Mouse (Mus musculus) urinary bladder, adult 2 months (tissue): ENCODE results near the gene Dop1b. TPM values are rescaled to one million over a fixed set of nuclear protein-coding genes. Genes with fewer than 3 reads are reported as not detected.
"Not testable (repeated sequence)": the region's sequence is repeated elsewhere in the genome, so short reads cannot be mapped to it uniquely, and the experiment has no call there.

ENCODE experiments used
- DNase-seq: peaks from one replicate; pipeline ENCODE4 v3.0.0; 2022; ENCODE audit warnings: low spot score
- polyA plus RNA-seq: library from polyadenylated mRNA; depleted of rRNA; stranded (reverse); fragments of >200 nt; gene quantifications from 2 replicates; pipeline ENCODE4 v1.2.3, GENCODE M21; 2012

Dop1b gene
- polyA plus RNA-seq, 1 experiment, result 30.7 TPM

DNA sequence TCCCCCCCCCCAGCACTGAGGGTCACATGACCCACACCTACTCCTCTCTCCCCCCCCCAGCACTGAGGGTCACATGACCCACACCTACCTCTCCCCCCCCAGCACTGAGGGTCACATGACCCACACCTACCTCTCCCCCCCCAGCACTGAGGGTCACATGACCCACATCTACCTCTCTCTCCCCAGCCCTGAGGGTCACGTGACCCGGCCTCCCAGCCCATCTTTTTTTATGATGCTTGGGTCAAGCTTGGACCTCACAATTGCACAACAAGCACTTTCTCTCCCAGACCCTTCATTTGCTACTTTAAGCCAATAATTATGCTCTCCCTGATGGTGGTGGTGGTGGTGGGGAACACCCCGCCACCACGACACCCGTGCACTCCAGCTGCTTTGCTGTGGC is 83.7 kb downstream of the Dop1b start:
- no peak for DNase-seq

DNA sequence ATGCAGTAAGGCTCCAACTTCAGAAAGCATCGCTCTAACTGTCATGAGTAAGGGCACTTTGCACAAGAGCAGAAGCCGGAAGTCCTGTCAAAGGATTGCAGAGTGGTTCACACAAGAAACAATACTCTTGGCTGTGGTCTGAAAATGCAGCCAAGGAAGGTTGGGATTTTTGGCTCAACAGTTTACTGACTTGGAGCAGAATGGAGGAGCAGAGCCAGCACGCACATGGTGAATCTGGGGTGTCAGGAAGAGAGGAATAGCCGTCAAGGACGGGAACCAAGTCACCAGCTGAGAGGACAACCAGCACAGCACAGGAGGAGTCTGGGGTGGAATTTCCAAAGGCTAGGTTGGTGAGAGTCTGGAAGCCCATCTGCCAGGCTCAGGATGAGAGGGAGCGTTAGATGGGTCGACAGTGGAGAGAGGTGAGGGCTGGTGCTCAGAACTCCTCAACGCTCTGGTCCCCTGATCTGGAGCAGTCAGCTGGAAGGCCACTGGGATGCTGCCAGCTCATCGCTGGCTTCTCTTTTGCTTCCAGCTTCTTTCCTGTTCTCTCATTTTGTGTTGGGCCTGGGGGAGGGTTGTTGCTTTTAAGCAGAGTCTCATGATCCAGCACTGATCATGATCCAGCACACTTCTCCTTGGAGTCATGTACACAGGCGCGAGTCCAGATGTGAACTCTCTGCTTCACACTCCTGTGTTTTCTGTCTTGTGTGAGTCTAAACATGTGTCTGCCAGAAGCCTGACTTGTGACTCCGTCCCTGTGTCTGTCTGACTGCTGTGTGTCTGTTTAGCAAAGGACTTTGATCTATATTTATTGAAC is 85.5 kb downstream of the Dop1b start:
- no peak for DNase-seq

DNA sequence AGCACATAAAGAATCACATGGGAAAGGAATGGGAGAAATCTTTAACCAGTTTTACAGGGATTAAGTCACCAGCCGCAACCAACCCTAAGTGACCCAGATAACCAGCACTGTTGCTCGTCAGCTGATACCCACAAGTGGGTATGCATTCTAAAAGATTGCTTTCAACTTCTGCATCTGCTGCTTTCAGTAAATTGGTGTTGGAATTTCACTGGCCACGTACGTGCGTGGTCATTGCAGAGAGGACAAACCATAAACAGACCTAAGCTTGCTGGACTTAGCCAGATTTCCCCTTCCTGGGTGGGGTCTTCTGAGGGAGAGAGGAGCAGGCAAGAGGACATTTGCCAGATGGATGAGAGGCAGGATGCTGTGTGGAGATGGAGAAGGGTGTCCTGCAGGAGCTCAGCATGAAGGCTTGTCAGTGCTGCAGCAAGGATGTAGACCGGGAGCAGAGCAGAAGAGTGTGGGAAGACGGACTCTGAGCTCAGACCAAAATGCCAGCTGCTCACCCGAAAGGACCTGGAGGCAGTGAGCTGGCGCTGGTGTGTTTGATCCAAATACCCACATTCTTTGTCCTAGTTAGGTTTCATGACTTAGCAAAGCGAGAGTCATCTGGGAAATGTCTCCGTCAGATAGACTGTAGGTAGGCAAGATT is 86.3 kb downstream of the Dop1b start:
- DNase-seq, result no peak

GRCm38 (mm10) chr16:93798623-93799022 is 86.9 kb downstream of the Dop1b start:
- DNase-seq, result no peak

GRCm38 (mm10) chr16:93799071-93799470 is 87.4 kb downstream of the Dop1b start:
- no peak for DNase-seq

DNA sequence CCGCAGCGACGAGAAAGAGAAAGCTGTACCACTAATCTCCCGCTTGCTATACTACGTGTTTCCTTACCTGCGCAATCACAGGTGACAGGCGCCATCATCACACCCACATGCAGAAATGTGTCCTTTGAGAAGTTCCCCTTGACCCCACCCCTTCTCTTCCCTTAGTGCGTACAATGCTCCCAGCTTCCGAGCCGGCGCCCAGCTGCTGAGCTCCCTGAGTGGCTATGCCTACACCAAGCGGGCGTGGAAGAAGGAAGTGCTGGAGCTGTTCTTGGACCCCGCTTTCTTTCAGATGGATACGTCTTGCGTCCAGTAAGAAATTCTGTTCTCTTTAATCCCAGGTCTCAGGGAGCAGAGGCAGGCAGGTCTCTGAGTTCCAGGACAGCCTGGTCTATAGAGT is 88.2 kb downstream of the Dop1b start:
- DNase-seq, result no peak

DNA sequence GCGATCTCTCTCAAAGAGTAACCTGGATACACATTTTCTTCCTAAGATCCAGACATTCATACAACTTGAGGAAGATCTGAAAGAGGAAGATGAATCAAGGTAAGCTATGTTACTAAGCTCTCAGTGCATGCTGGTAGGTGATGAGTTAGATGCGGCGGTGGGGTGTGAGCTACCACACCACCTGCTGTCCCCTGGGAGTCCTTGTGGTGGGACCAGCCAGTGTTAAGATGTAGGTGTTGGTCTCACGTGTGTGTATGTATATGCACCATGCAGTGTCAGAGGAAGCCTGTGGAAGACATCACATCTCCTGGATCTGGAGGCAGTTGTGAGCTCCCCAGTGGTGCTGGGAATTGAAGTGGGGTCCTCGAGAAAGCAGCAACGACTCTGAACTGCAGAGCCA is 95.5 kb downstream of the Dop1b start:
- DNase-seq, result no peak

- DNase-seq, result no peak
These were observed 96.4 kb downstream of the Dop1b start for GRCm38 (mm10) chr16:93807961-93808554.

- no peak for DNase-seq
These were observed 104.4 kb downstream of the Dop1b start for GRCm38 (mm10) chr16:93815856-93816736.

DNA sequence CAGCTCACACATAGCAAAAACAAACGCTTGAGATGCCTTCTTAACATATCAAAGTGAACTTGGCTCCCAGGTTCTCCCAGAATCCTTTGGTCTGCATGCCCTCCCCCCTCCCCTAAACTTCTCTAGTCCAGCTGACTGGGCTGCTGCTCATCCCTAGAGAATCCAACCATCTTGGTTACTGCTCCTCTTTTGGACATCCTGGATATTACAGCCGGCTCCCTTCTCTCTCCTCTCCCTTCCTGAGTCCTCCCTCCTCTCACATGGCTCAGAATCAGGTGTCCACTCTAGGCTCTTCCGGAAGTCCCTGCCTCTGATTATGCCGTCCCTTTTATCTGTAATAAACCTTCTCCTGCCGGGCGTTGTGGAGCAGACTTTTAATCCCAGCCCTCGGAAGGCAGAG is 105.2 kb downstream of the Dop1b start:
- no peak for DNase-seq

GRCm38 (mm10) chr16:93817371-93817770 is 105.7 kb downstream of the Dop1b start:
- no peak for DNase-seq

DNA sequence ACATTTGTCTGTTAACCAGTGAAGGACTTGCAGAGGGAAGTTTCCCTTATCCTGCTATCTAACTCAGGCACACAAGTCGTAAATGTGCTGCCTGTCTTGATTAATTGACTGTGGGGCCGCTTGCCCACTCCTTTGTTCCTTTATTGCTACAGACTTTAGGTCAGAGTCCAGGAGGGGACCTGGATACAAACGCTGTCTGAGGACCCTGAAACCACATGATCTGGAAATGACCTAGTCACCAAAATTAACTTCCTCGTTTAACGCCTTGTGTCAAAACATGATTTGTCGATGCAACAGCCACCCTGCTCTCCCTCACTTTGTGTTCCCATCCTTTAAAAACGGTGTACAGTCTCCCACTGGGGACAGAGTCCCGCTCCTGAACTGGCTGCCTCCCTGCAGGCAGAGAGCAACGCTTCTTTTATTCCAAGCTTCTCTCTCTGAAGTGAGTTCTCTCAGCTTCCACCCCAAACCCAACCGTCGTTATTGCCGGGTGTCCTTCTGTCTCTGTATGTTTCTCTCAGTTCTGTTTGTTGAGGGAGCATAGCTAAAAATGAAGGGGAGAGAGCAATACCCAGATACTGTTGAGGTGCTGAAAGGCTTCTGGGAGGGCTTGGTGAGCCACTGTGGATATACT is 107.1 kb downstream of the Dop1b start:
- DNase-seq, result no peak

DNA sequence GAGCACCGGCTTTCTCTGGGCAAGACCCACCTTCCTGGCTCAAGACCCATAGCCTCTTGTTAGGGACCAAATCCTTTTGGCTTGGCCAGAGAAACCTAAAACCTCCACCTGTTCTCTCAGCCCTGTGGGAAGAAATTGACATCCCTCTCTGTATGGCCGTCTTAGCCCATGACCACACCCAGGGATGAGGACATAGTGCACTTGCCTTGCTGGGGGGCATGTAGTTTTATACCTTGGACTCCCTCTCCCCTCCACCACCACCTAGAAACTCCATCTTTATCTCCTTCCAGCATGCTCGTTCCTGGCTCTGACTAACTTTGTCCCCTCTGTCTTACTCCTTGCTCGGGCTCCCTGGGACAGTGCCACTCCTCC is 107.6 kb downstream of the Dop1b start:
- no peak for DNase-seq

DNA sequence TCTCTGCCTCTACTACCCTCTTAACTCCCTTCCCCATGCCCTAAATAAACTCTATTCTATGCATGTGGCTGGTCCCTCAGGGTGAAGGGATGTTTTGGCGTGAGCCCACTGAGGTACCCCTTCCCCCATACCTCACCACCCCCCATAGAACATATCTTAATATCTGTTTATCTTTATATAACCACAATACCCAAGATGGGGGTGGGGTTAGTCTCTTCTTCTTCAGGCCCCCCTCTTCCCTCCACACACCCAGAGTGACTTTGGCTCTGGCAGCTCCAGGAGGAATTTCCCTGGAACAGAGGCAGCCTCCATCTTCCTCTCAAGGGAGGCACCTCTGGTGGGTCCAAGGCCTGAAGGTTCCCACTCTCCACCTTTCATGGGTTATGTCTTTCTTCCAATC is 108.3 kb downstream of the Dop1b start:
- no peak for DNase-seq

GRCm38 (mm10) chr16:93821706-93822105 is 110.0 kb downstream of the Dop1b start:
- DNase-seq, result no peak

DNA sequence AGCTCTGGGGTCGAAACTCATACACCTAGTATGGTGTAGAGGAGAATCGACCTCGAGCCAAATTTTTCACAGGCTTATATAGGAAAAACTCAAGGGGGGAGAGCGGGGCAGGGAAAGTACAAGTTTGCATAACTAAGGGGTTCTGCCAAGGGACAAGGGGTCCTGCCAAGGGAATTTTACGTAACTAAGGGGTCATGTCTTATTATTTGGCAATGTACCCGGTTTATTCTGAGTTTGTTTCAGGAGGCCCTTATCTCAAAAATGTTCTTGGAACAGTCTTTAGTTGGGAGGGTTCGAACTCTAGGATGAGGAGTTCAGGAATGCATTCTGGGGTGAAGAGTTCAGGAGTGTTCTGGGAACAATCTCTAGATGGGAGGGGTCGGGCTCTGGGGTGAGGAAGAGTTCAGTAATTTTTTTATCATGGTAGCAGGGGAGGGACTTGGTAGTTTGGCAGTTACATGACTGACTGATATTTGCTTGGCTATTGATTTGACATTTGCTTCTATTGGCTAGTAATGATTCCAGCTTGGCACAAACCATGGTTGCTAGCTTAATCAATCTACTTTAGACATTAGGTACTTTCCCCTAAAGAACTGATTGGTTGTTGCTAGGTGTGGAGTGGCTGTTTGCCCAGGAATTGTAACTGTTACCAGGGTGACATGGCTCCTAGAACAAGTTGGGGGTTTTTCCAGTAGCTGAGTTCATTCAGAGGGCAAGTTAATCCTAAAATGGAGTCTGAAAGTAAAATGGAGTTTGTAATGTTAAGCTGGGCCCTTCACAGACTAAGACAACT is 110.9 kb downstream of the Dop1b start:
- not testable (repeated sequence) for DNase-seq

DNA sequence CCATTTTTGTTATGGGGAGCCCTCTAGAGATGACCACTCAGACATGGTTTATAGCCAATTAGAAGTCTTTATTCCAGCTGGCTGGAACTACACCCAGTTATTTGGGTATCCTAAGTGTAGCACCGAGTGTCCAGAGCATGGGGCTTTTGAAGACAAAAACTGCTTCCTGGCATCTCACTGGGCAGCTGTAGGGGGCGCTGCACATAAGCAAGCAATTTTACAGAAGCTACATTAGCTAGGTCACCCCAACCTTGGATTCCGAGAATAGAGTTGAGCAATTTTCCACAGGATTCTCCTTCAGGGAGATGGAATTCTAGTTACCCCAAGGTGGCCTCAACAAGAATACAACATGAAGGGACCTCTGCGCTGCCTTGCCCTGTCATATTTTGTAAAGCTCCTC is 113.1 kb downstream of the Dop1b start:
- DNase-seq, result no peak

- no peak for DNase-seq
These were observed 113.8 kb downstream of the Dop1b start for GRCm38 (mm10) chr16:93825463-93825862.

DNA sequence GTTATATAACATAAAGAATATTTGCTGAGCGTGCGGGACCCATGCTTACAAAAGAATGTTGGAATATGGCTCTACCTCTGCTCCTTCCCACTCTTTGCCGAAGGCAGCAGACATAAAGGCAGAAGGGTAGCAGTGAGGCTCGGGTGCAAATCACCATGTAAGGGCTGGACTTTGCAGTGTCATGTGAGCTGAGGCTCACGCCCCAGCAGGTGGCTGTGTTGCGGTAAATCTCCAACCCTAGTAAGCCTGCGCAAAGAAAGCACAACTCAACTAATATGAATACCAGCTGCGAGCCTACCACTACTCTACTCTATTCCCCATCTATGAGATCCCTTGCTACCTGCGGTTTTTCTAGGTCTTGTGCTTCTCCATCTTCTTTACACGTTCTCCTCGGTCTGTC is 114.3 kb downstream of the Dop1b start:
- no peak for DNase-seq

DNA sequence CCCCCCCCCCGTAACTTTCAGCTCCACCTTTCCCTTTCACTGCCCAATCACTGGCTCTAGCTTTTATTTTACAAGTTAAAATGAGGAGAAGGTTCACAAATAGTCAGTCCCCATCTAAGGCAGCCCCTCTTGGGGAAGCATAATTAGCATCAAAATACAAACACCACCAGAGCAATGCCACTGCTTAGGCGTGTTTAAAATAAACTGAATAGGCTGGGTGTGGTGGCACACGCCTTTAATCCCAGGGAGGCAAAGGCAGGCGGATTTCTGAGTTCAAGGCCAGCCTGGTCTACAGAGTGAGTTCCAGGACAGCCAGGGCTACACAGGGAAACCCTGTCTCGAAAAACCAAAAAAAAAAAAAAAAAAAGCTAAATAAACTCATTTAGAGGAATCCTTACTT is 114.8 kb downstream of the Dop1b start:
- not testable (repeated sequence) for DNase-seq

- no peak for DNase-seq
These were observed 115.2 kb downstream of the Dop1b start for GRCm38 (mm10) chr16:93826909-93827308.
